Mouse (Mus musculus) spleen, adult 2 months (tissue): ENCODE results near the gene Des. TPM values are rescaled to one million over a fixed set of nuclear protein-coding genes. Genes with fewer than 3 reads are reported as not detected.

Experiments used
- DNase-seq, 2 experiments: peaks; one replicate each; pipeline versions ENCODE4 v3.0.0 to v3.0.0-alpha.2; 2012 to 2021; ENCODE audit warnings: low spot score in 2 of 2, low read depth in 1 of 2
- H3K27ac ChIP-seq: fragments of 200-500 bp; 2 replicates; pipeline ENCODE4 v1.5.1; 2012; ENCODE audit warnings: low read length, inconsistent platforms; ENCODE audit not compliant: insufficient read depth
- H3K27me3 ChIP-seq: fragments of 200-500 bp; 2 replicates; pipeline ENCODE4 v1.6.1; 2012; ENCODE audit warnings: mild to moderate bottlenecking, moderate library complexity, low read length, inconsistent platforms; ENCODE audit not compliant: control insufficient read depth, insufficient read depth
- H3K36me3 ChIP-seq: fragments of 200-500 bp; 2 replicates; pipeline ENCODE4 v1.6.1; 2012; ENCODE audit warnings: mild to moderate bottlenecking, low read length, inconsistent platforms; ENCODE audit not compliant: control insufficient read depth, insufficient read depth
- H3K4me1 ChIP-seq: fragments of 200-500 bp; 2 replicates; pipeline ENCODE4 v1.6.1; 2011; ENCODE audit warnings: inconsistent platforms; ENCODE audit not compliant: control insufficient read depth, insufficient read depth, insufficient read length
- H3K4me3 ChIP-seq: fragments of 200-500 bp; 2 replicates; pipeline ENCODE4 v1.5.1; 2011; ENCODE audit warnings: mild to moderate bottlenecking, inconsistent platforms; ENCODE audit not compliant: insufficient read depth, insufficient read length; ENCODE audit errors: extremely low read depth
- CTCF ChIP-seq: fragments of 200-500 bp; IDR thresholded peaks from 2 replicates; pipeline ENCODE4 v1.5.1; 2011; ENCODE audit warnings: mild to moderate bottlenecking, inconsistent platforms; ENCODE audit not compliant: insufficient read depth, insufficient read length, insufficient replicate concordance; ENCODE audit errors: extremely low read depth
- POLR2A ChIP-seq: fragments of 200-500 bp; IDR thresholded peaks from 2 replicates; pipeline ENCODE4 v1.6.1; 2011; ENCODE audit warnings: low read depth, low read length, inconsistent platforms
- WGBS: fragments of 180-500 bp; shearing (Covaris S2); methylation state at CpG from one replicate; pipeline ENCODE4 v1.1.7; 2018; 5-methylcytosine and 5-hydroxymethylcytosine counted together
- polyA plus RNA-seq: library from polyadenylated mRNA; depleted of rRNA; stranded (reverse); fragments of >200 nt; gene quantifications from 2 replicates; pipeline ENCODE4 v1.2.3, GENCODE M21; 2012

Gene Des
- polyA plus RNA-seq, 1 experiment = 40.5 TPM

DNA sequence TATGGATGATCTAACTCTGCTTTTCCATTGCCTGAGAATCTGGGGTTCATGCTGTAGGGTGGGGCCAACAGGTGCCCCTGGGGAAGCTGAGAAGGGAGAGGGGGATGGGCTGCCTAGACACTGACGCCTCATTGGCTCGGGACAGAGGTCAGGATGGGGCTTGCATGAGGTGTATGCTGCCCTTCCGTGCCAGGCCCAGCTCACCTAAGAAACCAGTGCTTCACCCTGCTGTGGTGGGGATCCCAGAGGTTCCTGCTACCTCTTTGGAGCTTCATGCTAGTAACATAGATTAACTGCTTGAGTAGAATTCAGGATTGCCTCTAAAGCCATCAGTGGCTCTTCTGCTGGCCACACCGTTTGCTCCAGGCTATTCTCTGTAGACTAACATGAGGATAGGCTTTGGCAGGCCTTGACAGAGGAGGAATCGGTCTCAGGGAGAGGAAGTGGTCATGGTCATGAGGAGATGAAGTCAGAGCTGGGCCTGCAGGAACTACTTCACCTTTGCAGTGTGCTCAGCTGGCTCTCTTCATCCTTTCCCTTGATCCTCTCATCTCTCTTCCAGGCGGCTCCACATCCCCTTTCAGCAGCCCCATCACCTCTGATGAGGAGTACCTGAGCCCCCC is 40.5 kb downstream of the Des start:
- Histone ChIP-seq H3K4me1 (no peaks in the 10 kb centered on the region; the same call in 1 of the 2 replicates), H3K36me3 (no peaks in the 10 kb centered on the region), H3K4me3 (no peak overlapping the region), H3K27ac (no peak overlapping the region), H3K27me3 (no peaks in the 10 kb centered on the region)
- DNase-seq = no peak
- WGBS = 36% methylated on average over 6 of the region's 6 CpGs
- TF ChIP-seq CTCF (no peak), POLR2A (no peak)

DNA sequence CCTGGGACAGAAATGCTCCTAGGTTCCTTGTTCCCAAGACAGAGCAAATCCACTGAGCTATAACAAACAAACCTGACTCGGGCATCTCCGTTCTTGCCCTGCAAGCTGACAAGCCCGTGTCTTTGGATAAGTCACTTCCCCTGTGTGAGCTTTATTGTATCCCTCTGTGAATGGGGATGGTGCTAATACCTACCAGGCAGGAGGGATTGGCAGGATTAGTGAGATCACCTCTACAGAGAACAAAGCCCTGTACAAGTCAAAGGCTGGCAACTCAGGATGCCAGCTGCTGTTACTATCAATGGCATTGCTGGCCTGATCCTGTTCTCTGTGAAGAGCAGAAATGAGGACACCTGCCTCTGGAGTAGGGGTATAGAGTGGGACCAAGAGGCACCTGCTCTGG is 45.4 kb downstream of the Des start:
- no peaks in the 10 kb centered on the region for H3K36me3 ChIP-seq

DNA sequence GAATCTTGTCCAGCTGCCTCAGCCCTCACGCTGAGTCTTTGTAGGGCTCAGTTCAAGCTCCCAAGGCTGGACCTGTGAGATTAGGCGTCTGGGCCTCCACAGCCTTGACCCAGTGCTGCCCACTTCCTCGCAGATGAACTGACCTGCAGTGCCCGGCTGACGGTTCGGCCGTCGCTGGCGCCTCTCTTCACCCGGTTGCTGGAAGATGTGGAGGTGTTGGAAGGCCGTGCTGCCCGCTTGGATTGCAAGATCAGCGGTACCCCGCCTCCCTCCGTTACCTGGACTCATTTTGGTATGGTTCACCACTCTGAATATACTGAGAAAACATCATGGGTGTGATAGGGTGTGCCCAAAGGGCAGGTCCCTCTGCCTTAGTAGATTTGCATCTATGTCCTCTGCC is 46.0 kb downstream of the Des start:
- Histone ChIP-seq H3K27ac (no peak overlapping the region), H3K27me3 (no peaks in the 10 kb centered on the region), H3K4me1 (no peaks in the 10 kb centered on the region), H3K36me3 (no peaks in the 10 kb centered on the region), H3K4me3 (no peak overlapping the region)
- TF ChIP-seq POLR2A = no peak
- TF ChIP-seq CTCF = no peak
- no peak for DNase-seq
- 93% methylated on average over 15 of the region's 15 CpGs for WGBS

More for the DNA sequence above, 45.4 kb downstream of the Des start:
- 87% methylated on average over 3 of the region's 3 CpGs for WGBS
- Histone ChIP-seq H3K27ac (no peak overlapping the region), H3K4me3 (no peak overlapping the region), H3K27me3 (no peaks in the 10 kb centered on the region), H3K4me1 (no peaks in the 10 kb centered on the region)
- DNase-seq = no peak
- TF ChIP-seq CTCF (no peak), POLR2A (no peak)

DNA sequence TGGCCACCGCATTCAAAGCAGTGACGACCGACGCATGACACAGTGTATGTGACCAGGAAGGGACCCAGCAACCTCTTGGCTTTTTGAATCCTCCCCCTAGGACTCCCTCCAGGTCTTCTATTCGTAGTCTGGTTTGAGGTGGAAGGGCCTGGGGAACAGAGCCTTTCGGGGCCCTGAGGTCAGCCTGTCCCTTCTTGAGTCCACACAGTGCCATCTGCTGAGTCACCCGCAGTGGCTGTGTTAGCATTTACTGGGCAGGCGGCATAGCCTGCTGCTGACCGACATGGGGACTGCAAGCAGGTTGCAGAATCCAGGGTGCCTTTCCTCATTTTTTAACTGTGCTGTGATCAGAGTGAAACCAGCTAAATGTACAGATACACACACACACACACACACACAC is 46.9 kb downstream of the Des start:
- H3K4me1 ChIP-seq = no peaks in the 10 kb centered on the region
- no peak for DNase-seq
- TF ChIP-seq POLR2A (no peak), CTCF (no peak)
- H3K27ac ChIP-seq = no peak overlapping the region
- 90% methylated on average over 9 of the region's 9 CpGs for WGBS
- H3K27me3 ChIP-seq = no peaks in the 10 kb centered on the region
- H3K4me3 ChIP-seq = no peak overlapping the region
- no peaks in the 10 kb centered on the region for H3K36me3 ChIP-seq

DNA sequence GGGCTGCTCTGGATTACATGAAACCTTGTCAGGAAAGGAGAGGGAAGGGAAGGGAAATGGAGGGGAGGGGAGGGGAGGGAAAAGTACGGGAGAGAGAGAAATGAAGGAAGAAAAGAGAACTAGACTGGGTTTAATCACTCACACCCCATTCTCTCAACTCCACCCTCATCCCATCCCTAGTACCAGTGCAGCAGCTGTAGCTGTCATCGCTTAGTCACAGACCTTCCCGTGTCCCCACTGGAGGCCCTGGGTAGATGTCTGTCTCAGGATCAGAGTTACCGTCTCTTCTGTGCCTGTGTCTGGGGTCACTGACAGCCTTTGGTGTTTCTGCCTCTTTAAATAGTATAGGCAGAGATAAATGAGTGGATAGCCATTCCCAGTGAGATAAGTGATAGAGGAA is 48.1 kb downstream of the Des start:
- Histone ChIP-seq H3K27ac (no peak overlapping the region), H3K36me3 (no peaks in the 10 kb centered on the region), H3K4me1 (no peaks in the 10 kb centered on the region), H3K4me3 (no peak overlapping the region), H3K27me3 (no peaks in the 10 kb centered on the region)
- WGBS = 72% methylated on average over 4 of the region's 4 CpGs
- TF ChIP-seq CTCF (no peak), POLR2A (no peak)
- no peak for DNase-seq

DNA sequence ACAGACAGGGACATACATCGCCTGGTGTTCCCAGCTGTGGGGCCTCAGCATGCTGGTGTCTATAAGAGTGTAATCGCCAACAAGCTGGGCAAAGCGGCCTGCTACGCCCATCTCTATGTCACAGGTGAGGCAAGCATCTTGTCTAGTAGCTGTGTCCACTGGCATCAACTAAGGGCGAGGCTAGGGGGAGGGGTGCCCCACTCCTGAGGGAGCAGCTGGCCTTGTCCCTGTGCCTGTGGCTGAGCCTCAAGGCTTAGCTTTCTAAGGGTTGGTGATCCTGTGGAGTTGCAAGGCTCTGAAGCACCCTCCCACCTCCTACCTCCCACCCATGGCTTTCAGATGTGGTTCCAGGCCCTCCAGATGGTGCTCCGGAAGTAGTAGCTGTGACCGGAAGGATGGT is 49.8 kb downstream of the Des start:
- no peak for DNase-seq
- TF ChIP-seq CTCF (no peak), POLR2A (no peak)
- H3K36me3 ChIP-seq = no peaks in the 10 kb centered on the region
- H3K27me3 ChIP-seq = no peaks in the 10 kb centered on the region
- 93% methylated on average over 7 of the region's 7 CpGs for WGBS
- no peaks in the 10 kb centered on the region for H3K4me1 ChIP-seq
- no peak overlapping the region for H3K4me3 ChIP-seq
- H3K27ac ChIP-seq = no peak overlapping the region

DNA sequence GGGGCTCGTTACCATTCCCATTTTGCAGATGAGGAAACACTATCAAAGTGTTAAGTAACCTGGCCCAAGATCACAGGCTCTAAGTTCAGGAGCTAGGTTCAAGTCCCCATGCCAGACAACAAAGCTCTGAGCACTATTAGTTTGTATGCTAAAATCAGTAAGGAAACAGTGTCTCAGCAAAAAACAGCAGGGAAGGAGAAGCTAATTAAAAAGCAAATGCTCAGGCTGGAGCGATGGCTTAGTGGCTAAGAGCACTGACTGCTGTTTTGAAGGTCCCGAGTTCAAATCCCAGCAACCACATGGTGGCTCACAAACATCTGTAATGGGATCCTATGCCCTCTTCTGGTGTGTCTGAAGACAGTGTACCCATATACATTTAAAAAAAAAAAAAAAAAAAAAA is 52.1 kb downstream of the Des start:
- no peak for DNase-seq
- H3K27me3 ChIP-seq = no peaks in the 10 kb centered on the region
- H3K4me1 ChIP-seq = no peaks in the 10 kb centered on the region
- H3K36me3 ChIP-seq = no peaks in the 10 kb centered on the region
- TF ChIP-seq POLR2A (no peak), CTCF (no peak)
- H3K27ac ChIP-seq = no peak overlapping the region
- no peak overlapping the region for H3K4me3 ChIP-seq
- 88% methylated on average over 3 of the region's 3 CpGs for WGBS
